Mouse (Mus musculus) ES-Bruce4 (cell line): ENCODE results near the gene Mfap4.

Experiments used
- CTCF ChIP-seq: IDR thresholded peaks from one replicate; pipeline ENCODE4 v1.8.1; 2011; ENCODE audit warnings: low read depth, low read length
- EP300 ChIP-seq: IDR thresholded peaks from 2 replicates; pipeline ENCODE4 v1.6.1; 2011; ENCODE audit warnings: low read depth, low read length; ENCODE audit not compliant: insufficient read depth
- POLR2A ChIP-seq: IDR thresholded peaks from one replicate; pipeline ENCODE4 v1.8.1; 2011; ENCODE audit warnings: low read length; ENCODE audit not compliant: insufficient read depth

DNA sequence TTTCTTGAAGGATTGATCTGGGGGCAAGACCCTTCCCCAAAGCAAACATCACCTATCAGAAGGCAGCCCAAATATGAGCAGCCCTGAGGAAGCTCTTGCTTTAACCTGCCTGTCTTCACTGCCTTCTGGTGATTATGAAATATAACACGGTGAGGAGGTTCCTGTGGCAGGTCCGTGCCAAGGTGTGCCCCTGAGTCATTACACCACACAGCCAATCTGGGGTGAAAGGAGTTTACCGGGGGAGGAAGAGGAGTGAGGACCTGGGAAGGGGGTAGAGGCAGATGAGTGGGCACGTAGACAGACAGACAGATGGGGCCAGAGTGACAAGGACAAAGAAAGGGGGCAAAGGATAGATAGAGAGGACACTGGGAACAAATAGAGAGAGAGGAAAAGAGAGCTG is 11.6 kb upstream of the Mfap4 start:
- TF ChIP-seq EP300 (no peak), CTCF (no peak), POLR2A (no peak)
